Mouse (Mus musculus) intestine, embryonic 16.5 days (tissue): ENCODE results near the gene Mroh9. TPM values are rescaled to one million over a fixed set of nuclear protein-coding genes. Genes with fewer than 3 reads are reported as not detected.

Experiments used
- ATAC-seq: fragments of 200-750 bp; cut with Nextera tagmentation; 2 replicates; pipeline ENCODE4 v1.8.0; 2017; ENCODE audit warnings: moderate TSS enrichment, moderate library complexity
- H3K27ac ChIP-seq: fragments of 300-500 bp; sonication (generic); 2 replicates; pipeline ENCODE4 v1.5.1; 2014; ENCODE audit warnings: mild to moderate bottlenecking, low read length
- H3K27me3 ChIP-seq: fragments of 300-500 bp; sonication (generic); replicated peaks from 2 replicates; pipeline ENCODE4 v1.6.1; 2014; ENCODE audit warnings: low read length, control low read depth, mixed read lengths; ENCODE audit not compliant: control insufficient read depth, insufficient read depth
- H3K36me3 ChIP-seq: fragments of 300-500 bp; sonication (generic); 2 replicates; pipeline ENCODE4 v1.6.1; 2014; ENCODE audit warnings: low read length, control low read depth; ENCODE audit not compliant: control insufficient read depth, insufficient read depth
- H3K4me1 ChIP-seq: fragments of 300-500 bp; sonication (generic); 2 replicates; pipeline ENCODE4 v1.6.1; 2014; ENCODE audit warnings: low read length, control low read depth, mixed read lengths; ENCODE audit not compliant: control insufficient read depth, insufficient read depth
- H3K4me2 ChIP-seq: fragments of 300-500 bp; sonication (generic); 2 replicates; pipeline ENCODE4 v1.6.1; 2014; ENCODE audit warnings: low read depth, low read length, control low read depth
- H3K4me3 ChIP-seq: fragments of 300-500 bp; sonication (generic); 2 replicates; pipeline ENCODE4 v1.5.1; 2014; ENCODE audit warnings: mild to moderate bottlenecking, low read length
- H3K9ac ChIP-seq: fragments of 300-500 bp; sonication (generic); 2 replicates; pipeline ENCODE4 v1.6.1; 2014; ENCODE audit warnings: low read depth, low read length
- H3K9me3 ChIP-seq: fragments of 300-500 bp; sonication (generic); 2 replicates; pipeline ENCODE4 v1.6.1; 2016; ENCODE audit warnings: low read length, control low read depth; ENCODE audit not compliant: control insufficient read depth
- WGBS: fragments of 180-500 bp; shearing (Covaris S2); extraction: QIAGEN DNeasy Blood & Tissue Kit; methylation state at CpG from one replicate; pipeline ENCODE4 v1.1.7; 2014; 5-methylcytosine and 5-hydroxymethylcytosine counted together
- polyA plus RNA-seq: library from polyadenylated mRNA; unstranded; fragments of >200 nt; fragmentation: Nextera tagmentation; extraction: Ambion mirVana; gene quantifications from 2 replicates; pipeline ENCODE4 v1.2.1, GENCODE M21; 2015

The Mroh9 gene
- polyA plus RNA-seq, 1 experiment from 2014 or later: not detected

DNA sequence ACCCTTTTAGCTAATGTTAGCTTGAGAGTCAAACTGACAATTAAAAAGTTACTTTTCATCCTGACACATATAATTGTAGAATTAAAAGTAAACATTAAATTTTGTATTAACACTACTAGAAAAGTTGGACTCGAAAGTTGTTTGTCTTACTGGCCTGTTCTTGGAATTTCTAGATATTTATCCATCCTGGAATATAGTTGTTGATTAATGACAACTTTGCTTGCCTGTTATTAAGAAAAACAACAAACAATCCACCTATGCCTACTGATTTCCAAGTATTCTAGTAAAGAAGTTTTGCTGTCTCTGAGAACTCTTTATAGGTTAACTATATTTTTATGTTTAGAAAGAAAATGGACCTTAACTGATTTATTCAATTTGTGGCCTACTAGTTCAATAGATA, 98.7 kb downstream of the Mroh9 start:
- Histone ChIP-seq H3K27me3 (no peaks in the 10 kb centered on the region), H3K36me3 (no peaks in the 10 kb centered on the region), H3K27ac (no peak overlapping the region), H3K4me3 (no peak overlapping the region), H3K9me3 (no peaks in the 10 kb centered on the region), H3K9ac (no peak overlapping the region), H3K4me1 (no peaks in the 10 kb centered on the region), H3K4me2 (no peak overlapping the region)
- no peak for ATAC-seq
- WGBS: 79% methylated on average over 1 of the region's 1 CpGs

DNA sequence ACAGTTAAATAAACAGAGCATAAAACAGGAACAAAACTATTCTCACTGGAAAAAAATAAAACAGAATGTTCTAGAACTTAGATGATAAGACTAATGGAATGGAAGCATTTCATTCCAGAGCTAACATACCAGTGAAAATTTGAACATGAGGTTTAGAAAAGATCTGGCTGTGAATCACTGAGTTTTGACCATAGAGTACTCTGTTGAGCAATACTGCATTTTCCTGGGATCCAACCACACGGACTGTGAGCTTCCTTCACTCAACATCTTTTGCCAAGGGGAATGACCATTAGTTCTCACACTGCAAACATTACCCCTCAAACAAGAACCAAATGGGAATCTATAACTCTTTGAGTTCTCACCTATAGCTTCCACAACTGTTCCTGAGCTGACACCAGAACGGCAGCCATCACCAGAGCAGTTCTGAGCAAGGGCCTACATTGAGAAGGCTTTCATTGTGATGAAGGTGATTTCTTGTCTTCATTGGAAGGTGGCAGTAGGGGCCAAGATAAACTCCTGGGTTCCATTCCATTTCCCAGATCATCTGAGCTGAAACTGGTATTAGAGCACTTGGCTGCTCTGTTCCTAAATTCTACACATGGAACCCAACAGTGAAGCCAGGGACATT, 99.2 kb downstream of the Mroh9 start:
- 89% methylated on average over 2 of the region's 2 CpGs for WGBS
- no peaks in the 10 kb centered on the region for H3K27me3 ChIP-seq
- no peaks in the 10 kb centered on the region for H3K4me1 ChIP-seq
- no peak for ATAC-seq
- H3K4me2 ChIP-seq: no peak overlapping the region
- no peak overlapping the region for H3K9ac ChIP-seq
- no peak overlapping the region for H3K27ac ChIP-seq
- H3K9me3 ChIP-seq: no peaks in the 10 kb centered on the region
- no peaks in the 10 kb centered on the region for H3K36me3 ChIP-seq
- H3K4me3 ChIP-seq: no peak overlapping the region

DNA sequence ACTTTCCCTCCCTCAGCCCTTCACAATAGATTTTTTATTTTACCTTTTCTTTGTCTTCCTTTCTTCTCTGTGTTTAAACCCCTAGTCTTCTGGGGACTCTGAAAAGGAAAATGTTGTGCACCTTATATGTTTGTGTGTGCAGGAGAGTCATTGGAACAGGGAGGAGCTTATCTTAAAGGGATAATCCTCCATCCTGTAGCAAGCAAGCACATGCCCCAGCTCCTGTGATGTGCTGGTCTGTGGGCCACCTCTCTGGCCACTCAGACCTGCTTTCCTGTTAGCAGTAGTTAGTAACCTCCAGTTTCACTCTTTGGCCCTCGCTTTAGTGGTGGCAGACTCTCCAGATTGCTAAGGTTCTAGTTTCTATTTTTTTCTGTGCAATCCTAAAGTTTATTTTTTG, 101.0 kb downstream of the Mroh9 start, which contains the start of gene Fmo3:
Gene Fmo3 (minus strand): TSS at position 101 of the 400 bp plus-strand sequence.
- no peaks in the 10 kb centered on the region for H3K36me3 ChIP-seq
- H3K4me2 ChIP-seq: no peak within 1 kb of the TSS
- ATAC-seq: no peak
- H3K27me3 ChIP-seq: no peaks in the 10 kb centered on the region
- WGBS: 95% methylated on average over 1 of the region's 1 CpGs
- H3K4me3 ChIP-seq: no peak within 1 kb of the TSS
- H3K4me1 ChIP-seq: no peaks in the 10 kb centered on the region
- H3K9ac ChIP-seq: no peak within 1 kb of the TSS
- no peaks in the 10 kb centered on the region for H3K9me3 ChIP-seq
- no peak within 1 kb of the TSS for H3K27ac ChIP-seq

Other genes starting within 250 kb of the Mroh9 start
- 12.8 and 14.6 TPM in 2 replicates for gene Fmo1, start 219.1 kb downstream of the Mroh9 start, polyA plus RNA-seq
- 2.1 and 3.4 TPM in 2 replicates for gene Fmo2, start 186.9 kb downstream of the Mroh9 start, polyA plus RNA-seq
- gene Fmo6, start 148.2 kb downstream of the Mroh9 start, polyA plus RNA-seq: not detected in 2 replicates
- gene Fmo3, start 101.1 kb downstream of the Mroh9 start, polyA plus RNA-seq: not detected in 2 replicates
- gene Prrx1, start 228.0 kb upstream of the Mroh9 start, polyA plus RNA-seq: 5.7 and 7.9 TPM in 2 replicates